Mouse (Mus musculus) CH12.LX (cell line): ENCODE measurements around the gene Ntn1.

Experiments
- CTCF ChIP-seq, 2 experiments: IDR thresholded peaks in 1 of 2; conservative IDR thresholded peaks in 1 of 2; 2 replicates each; pipeline ENCODE4 v1.5.1; 2011 to 2012; ENCODE audit warnings: low read depth in 2 of 2, low read length in 2 of 2, improper control_type of control experiment in 1 of 2, inconsistent platforms in 1 of 2, mild to moderate bottlenecking in 1 of 2, moderate library complexity in 1 of 2
- KAT2A ChIP-seq: IDR thresholded peaks from 2 replicates; pipeline ENCODE4 v1.6.1; 2012; ENCODE audit warnings: low read length, improper control_type of control experiment, inconsistent platforms; ENCODE audit not compliant: insufficient replicate concordance
- POLR2A ChIP-seq: IDR thresholded peaks from 2 replicates; pipeline ENCODE4 v1.6.1; 2011; ENCODE audit warnings: low read depth, mild to moderate bottlenecking, improper control_type of control experiment, low read length
- RCOR1 ChIP-seq: conservative IDR thresholded peaks from 2 replicates; pipeline ENCODE4 v1.6.1; 2012; ENCODE audit warnings: low read depth, mild to moderate bottlenecking, inconsistent platforms, low read length, improper control_type of control experiment

GRCm38 (mm10) chr11:68355561-68355960 is 45.1 kb downstream of the Ntn1 start:
- TF ChIP-seq CTCF (conservative IDR thresholded peaks at IDR 0.05 in 1 of 2, IDR thresholded peaks at IDR 0.05 in 1 of 2; ENCODE audit: low read depth in 2 of 2, low read length in 2 of 2) (no peak), POLR2A (no peak), RCOR1 (no peak), KAT2A (no peak)
